8 mouse cellular contexts compared by ENCODE assay signal in the genomic region with DNA sequence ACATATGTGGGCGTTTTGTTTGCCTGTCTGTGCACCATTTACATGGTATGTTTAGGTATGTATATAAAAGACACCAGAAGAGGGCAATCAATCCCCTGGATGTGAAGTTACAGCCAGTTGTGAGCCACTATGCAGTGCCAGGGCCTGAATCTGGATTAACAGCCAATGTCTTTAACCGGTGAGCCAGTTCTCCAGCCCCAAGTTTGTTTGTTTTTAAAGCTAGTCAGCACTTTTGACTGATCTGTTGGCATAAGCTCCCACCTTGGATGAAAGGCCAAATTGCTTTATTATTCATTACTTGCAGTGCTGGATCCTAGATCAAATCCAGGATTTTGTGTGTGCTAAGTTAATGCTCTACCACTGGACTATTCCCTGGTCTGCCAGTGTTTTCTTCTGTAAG. TPM values are rescaled to one million over a fixed set of nuclear protein-coding genes. Genes with fewer than 3 reads are reported as not detected.
A peak's percentile ranks its signal among the peaks of the same experiment; 100 is the strongest.
DNase-seq lines count a peak whose midpoint lies in the region; ATAC-seq and TF ChIP-seq lines count a peak whose summit lies in the region.

No protein-coding gene starts in this region.

- peaks cover 8% of the 10 kb centered on the region for H3K4me1 ChIP-seq in lung, embryonic 14.5 days (ENCODE audit: insufficient read depth)
- peaks cover 22% of the 10 kb centered on the region for H3K4me1 ChIP-seq in embryonic facial prominence, embryonic 10.5 days
- peaks cover 6% of the 10 kb centered on the region; the same call in 1 of the 2 replicates for H3K4me1 ChIP-seq in kidney, embryonic 14.5 days (ENCODE audit: control insufficient read depth, insufficient read depth, low read length)
- H3K4me1 ChIP-seq in neural tube, embryonic 12.5 days = peaks cover 12% of the 10 kb centered on the region

- no peak overlapping the region for H3K27ac ChIP-seq in lung, embryonic 14.5 days (ENCODE audit: low read depth)
- H3K27ac ChIP-seq in embryonic facial prominence, embryonic 10.5 days (replicated peaks) = no peak overlapping the region
- no peak overlapping the region for H3K27ac ChIP-seq in kidney, embryonic 14.5 days (ENCODE audit: low read depth, low read length)
- H3K27ac ChIP-seq in neural tube, embryonic 12.5 days = no peak overlapping the region

- ATAC-seq in lung, embryonic 14.5 days (ENCODE audit: insufficient read depth) = no peak
- no peak for ATAC-seq in kidney, embryonic 14.5 days (ENCODE audit: low FRiP score, low TSS enrichment)
- ATAC-seq in neural tube, embryonic 12.5 days (ENCODE audit: low FRiP score, low read depth) = no peak

- peak overlapping the region; percentile 76 for H3K4me2 ChIP-seq in lung, embryonic 14.5 days
- peak overlapping the region; percentile 58; the same call in 1 of the 2 replicates for H3K4me2 ChIP-seq in kidney, embryonic 14.5 days (replicated peaks; ENCODE audit: low read depth, low read length)
- peak overlapping the region; percentile 89 for H3K4me2 ChIP-seq in neural tube, embryonic 12.5 days (replicated peaks)

- 30% methylated on average over 2 of the region's 2 CpGs for WGBS in lung, embryonic 14.5 days
- WGBS in embryonic facial prominence, embryonic 10.5 days = 58% methylated on average over 2 of the region's 2 CpGs
- 58% methylated on average over 2 of the region's 2 CpGs for WGBS in kidney, embryonic 14.5 days
- WGBS in neural tube, embryonic 12.5 days = 53% methylated on average over 2 of the region's 2 CpGs

- H3K9ac ChIP-seq in lung, embryonic 14.5 days = peak overlapping the region; percentile 68; the same call in 1 of the 2 replicates
- no peak overlapping the region for H3K9ac ChIP-seq in kidney, embryonic 14.5 days (ENCODE audit: low read depth, low read length)
- H3K9ac ChIP-seq in neural tube, embryonic 12.5 days = peak overlapping the region; percentile 73; the same call in 1 of the 2 replicates

- no peak for TF ChIP-seq CTCF in lung, embryonic 14.5 days (IDR thresholded peaks at IDR 0.05; ENCODE audit: low read depth)

- DNase-seq in lung, embryonic 14.5 days = peak; percentile 33
- DNase-seq in lung, postnatal 36 days = no peak
- no peak for DNase-seq in embryonic facial prominence, embryonic 10.5 days (ENCODE audit: low spot score)
- no peak for DNase-seq in spleen, postnatal 14 days (ENCODE audit: low spot score in 2 of 2)
- DNase-seq in urinary bladder, adult 18-20 months (ENCODE audit: low spot score in 2 of 2) = no peak
- no peak for DNase-seq in frontal cortex, postnatal 14 days (ENCODE audit: low spot score in 2 of 2)

- peak overlapping the region; percentile 64 for H3K4me3 ChIP-seq in lung, embryonic 14.5 days (ENCODE audit: low read depth, low read length)
- peak overlapping the region; percentile 77 for H3K4me3 ChIP-seq in embryonic facial prominence, embryonic 10.5 days
- H3K4me3 ChIP-seq in kidney, embryonic 14.5 days (ENCODE audit: low read length) = no peak overlapping the region; the same call in 1 of the 2 replicates
- peak overlapping the region; percentile 70; the same call in 1 of the 2 replicates for H3K4me3 ChIP-seq in neural tube, embryonic 12.5 days

- H3K9me3 ChIP-seq in lung, embryonic 14.5 days (ENCODE audit: low read depth, low read length) = no peaks in the 10 kb centered on the region
- no peaks in the 10 kb centered on the region for H3K9me3 ChIP-seq in embryonic facial prominence, embryonic 10.5 days
- H3K9me3 ChIP-seq in kidney, embryonic 14.5 days (ENCODE audit: control insufficient read depth, low read length) = no peaks in the 10 kb centered on the region
- H3K9me3 ChIP-seq in neural tube, embryonic 12.5 days = no peaks in the 10 kb centered on the region

- no peaks in the 10 kb centered on the region for H3K36me3 ChIP-seq in lung, embryonic 14.5 days (ENCODE audit: insufficient read depth)
- H3K36me3 ChIP-seq in embryonic facial prominence, embryonic 10.5 days (replicated peaks) = no peaks in the 10 kb centered on the region
- H3K36me3 ChIP-seq in kidney, embryonic 14.5 days (ENCODE audit: control insufficient read depth, insufficient read depth, low read length) = no peaks in the 10 kb centered on the region
- H3K36me3 ChIP-seq in neural tube, embryonic 12.5 days = no peaks in the 10 kb centered on the region

- no peaks in the 10 kb centered on the region for H3K27me3 ChIP-seq in lung, embryonic 14.5 days (ENCODE audit: insufficient read depth, low read length)
- no peaks in the 10 kb centered on the region for H3K27me3 ChIP-seq in embryonic facial prominence, embryonic 10.5 days (replicated peaks; ENCODE audit: low read depth, poor library complexity, severe bottlenecking)
- H3K27me3 ChIP-seq in kidney, embryonic 14.5 days (ENCODE audit: control insufficient read depth, insufficient read depth, low read length) = no peaks in the 10 kb centered on the region
- no peaks in the 10 kb centered on the region for H3K27me3 ChIP-seq in neural tube, embryonic 12.5 days (replicated peaks)

RNA-seq across cellular contexts. Expression of a gene that starts 1.3 kb away (rescaled TPM):
- polyA plus RNA-seq in lung, embryonic 14.5 days (2014; fragmentation: Nextera tagmentation; extraction: Ambion mirVana) = 19.8 and 20.6 TPM in 2 replicates
- polyA plus RNA-seq in embryonic facial prominence, embryonic 10.5 days (2016; fragmentation: Nextera tagmentation; extraction: Ambion mirVana) = 20.4 and 21.0 TPM in 2 replicates
- 11.3 and 19.3 TPM in 2 replicates for polyA plus RNA-seq in kidney, embryonic 14.5 days (2014; fragmentation: Nextera tagmentation; extraction: Ambion mirVana)
- polyA plus RNA-seq in neural tube, embryonic 12.5 days (2016; fragmentation: Nextera tagmentation; extraction: Ambion mirVana) = 43.3 and 46.7 TPM in 2 replicates

RNA-seq across cellular contexts. Expression of a gene that starts 1.7 kb away (rescaled TPM):
- polyA plus RNA-seq in lung, embryonic 14.5 days (2014; fragmentation: Nextera tagmentation; extraction: Ambion mirVana) = 2.8 and 3.4 TPM in 2 replicates
- polyA plus RNA-seq in embryonic facial prominence, embryonic 10.5 days (2016; fragmentation: Nextera tagmentation; extraction: Ambion mirVana) = 1.2 and 1.6 TPM in 2 replicates
- polyA plus RNA-seq in kidney, embryonic 14.5 days (2014; fragmentation: Nextera tagmentation; extraction: Ambion mirVana) = 1.3 and 1.5 TPM in 2 replicates
- polyA plus RNA-seq in neural tube, embryonic 12.5 days (2016; fragmentation: Nextera tagmentation; extraction: Ambion mirVana) = 1.9 and 2.6 TPM in 2 replicates
